Mouse (Mus musculus) stomach, adult 2 months (tissue): ENCODE results near the gene Ifi214. TPM values are rescaled to one million over a fixed set of nuclear protein-coding genes. Genes with fewer than 3 reads are reported as not detected.

Experiments used
- polyA plus RNA-seq: library from polyadenylated mRNA; depleted of rRNA; stranded (reverse); fragments of >200 nt; gene quantifications from 2 replicates; pipeline ENCODE4 v1.2.3, GENCODE M21; 2012; rRNA removed

Ifi214 gene
- polyA plus RNA-seq, result 0.02 TPM in 1 of 2 replicates, not detected in the other

GRCm38 (mm10) chr1:173535791-173536190 lies at the start of gene Ifi214:
Gene Ifi214, minus strand, starts transcription at chr1:173535957.

GRCm38 (mm10) chr1:173490812-173491480 lies 44.8 kb downstream of the Ifi214 start, which contains the start of gene Ifi206:
Gene Ifi206, minus strand, starts transcription at chr1:173491041.

Other genes starting within 250 kb of the Ifi214 start
- 6.8 and 9.9 TPM in 2 replicates for gene Ackr1, start 202.2 kb downstream of the Ifi214 start, polyA plus RNA-seq
- 0.11 and 0.22 TPM in 2 replicates for gene Aim2, start 185.1 kb downstream of the Ifi214 start, polyA plus RNA-seq
- gene Cadm3, start 168.3 kb downstream of the Ifi214 start, polyA plus RNA-seq, result 6.6 and 10.1 TPM in 2 replicates
- gene Ifi206, start 44.9 kb downstream of the Ifi214 start, polyA plus RNA-seq, result 0.06 and 0.08 TPM in 2 replicates
- 0.03 TPM in 2 replicates for gene Ifi213, start 63.3 kb upstream of the Ifi214 start, polyA plus RNA-seq
- not detected in 2 replicates for gene Ifi209, start 95.0 kb upstream of the Ifi214 start, polyA plus RNA-seq
- gene Ifi208, start 137.7 kb upstream of the Ifi214 start, polyA plus RNA-seq, result 0.14 and 0.17 TPM in 2 replicates
- 0.32 and 0.75 TPM in 2 replicates for gene Ifi207, start 205.8 kb upstream of the Ifi214 start, polyA plus RNA-seq
- gene Ifi204, start 231.0 kb upstream of the Ifi214 start, polyA plus RNA-seq, result 0.13 TPM in 1 of 2 replicates, not detected in the other